Mouse (Mus musculus) hematopoietic stem cell, adult 5-6 weeks (primary cell): ENCODE measurements around the gene Stap1. TPM values are rescaled to one million over a fixed set of nuclear protein-coding genes. Genes with fewer than 3 reads are reported as not detected.

Source experiments
- ATAC-seq, 2 experiments: fragments of 125-278 bp in 1 of 2; replicated peaks in 1 of 2; 2 replicates each; pipeline ENCODE4 v1.8.0; 2016 to 2017; ENCODE audit warnings: inconsistent platforms in 2 of 2, mild to moderate bottlenecking in 2 of 2, moderate number of reproducible peaks in 2 of 2, low read depth in 1 of 2, moderate TSS enrichment in 1 of 2; ENCODE audit not compliant: low FRiP score in 2 of 2, poor library complexity in 2 of 2, severe bottlenecking in 2 of 2, insufficient read depth in 1 of 2, low TSS enrichment in 1 of 2
- total RNA-seq: library from RNA; stranded (forward); fragments of 172-1452, 232-1000 nt; gene quantifications from 2 replicates; pipeline ENCODE4 v1.2.3, GENCODE M21; 2017

Stap1 gene
- total RNA-seq: 80.4 and 98.5 TPM in 2 replicates

DNA sequence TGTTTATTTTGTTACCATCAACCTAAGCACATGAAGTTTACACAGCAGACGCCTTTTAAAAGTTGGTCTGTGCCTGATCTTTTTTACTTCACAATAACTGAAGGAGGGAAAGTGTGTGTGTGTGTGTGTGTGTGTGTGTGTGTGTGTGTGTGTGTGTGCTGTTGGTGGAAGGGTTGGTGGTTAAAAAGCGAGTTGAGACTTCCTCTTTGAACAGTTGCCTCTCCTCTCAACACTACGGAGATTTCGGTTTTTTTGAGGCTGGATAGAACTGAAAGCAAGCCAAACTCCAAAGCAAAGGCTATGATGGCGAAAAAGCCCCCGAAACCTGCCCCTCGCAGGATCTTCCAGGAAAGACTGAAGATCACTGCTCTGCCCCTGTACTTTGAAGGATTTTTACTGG, at the start of gene Stap1:
Gene Stap1 (plus strand): TSS at position 209 of the 400 bp plus-strand sequence.
- peak; percentile 58 to 77 for ATAC-seq

DNA sequence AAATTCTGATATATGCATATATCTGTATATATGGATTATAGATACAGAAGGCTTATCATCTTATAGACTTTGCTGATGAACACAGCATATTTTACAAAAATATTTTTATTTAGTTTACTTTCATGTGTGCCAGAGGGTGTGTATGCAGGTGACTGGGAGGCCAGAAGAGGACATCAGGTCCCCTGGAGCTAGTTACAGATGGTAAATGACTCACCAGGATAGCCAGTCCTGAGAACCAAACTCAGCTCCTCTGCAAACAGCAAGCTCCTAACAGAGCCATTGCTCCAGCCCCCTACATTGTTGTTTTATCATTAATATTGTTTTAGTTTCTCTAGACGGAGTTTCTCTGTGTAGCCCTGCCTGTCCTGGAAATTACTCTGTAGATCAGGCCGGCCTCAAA, 41.7 kb upstream of the Stap1 start:
- ATAC-seq: no peak

DNA sequence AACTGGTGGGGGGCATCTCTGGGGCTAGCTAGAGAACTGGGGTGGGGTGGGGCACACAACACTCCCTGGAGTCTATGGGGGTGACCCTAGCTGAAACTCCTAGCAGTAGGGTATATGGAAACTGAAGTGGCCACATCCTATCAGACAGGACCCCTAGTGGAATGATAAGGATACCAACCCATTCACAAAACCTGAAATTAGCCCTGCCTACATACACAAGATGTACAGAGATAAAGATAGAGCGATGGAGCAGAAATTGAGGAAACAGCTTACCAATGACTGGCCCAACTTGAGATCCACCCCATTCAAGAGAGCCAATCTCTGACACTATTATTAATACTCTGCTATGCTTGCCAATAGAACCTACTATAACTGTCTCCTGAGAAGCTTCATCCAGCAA, 8.0 kb upstream of the Stap1 start:
- no peak for ATAC-seq

DNA sequence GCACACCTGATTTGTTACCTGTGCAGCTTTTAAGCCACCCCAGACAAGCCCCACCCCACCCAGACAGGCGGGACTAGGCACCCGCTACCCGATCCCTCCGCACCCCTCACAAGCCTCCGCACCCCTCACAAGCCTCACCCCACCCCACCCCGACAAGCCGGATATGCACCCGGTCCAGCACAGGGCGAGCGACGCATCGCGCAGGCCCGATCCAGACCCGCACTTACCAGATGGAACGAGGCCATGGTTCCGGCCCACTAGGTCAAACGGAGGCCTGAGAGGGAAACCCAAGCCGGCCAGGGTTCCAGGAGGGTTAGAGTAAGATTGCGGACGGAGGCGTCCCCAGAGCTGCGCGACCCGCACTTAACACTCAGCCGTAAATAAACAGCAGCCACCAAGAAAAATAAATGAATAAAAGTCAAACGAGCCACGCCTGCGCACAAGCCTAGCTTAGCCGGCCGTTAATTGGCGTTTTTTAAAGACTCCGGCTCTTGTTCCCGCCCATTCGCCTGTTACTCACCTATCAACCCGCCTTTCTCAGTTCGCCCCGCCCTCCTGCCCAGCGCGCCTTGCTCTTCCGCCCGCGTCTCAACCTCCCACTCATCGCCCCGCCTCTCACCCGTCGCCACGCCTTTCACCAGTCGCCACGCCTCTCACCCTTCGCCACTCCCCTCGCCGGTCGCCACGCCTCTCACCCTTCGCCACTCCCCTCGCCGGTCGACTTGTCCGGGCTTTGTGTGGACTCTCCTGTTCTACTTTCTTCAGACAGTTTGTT, 6.3 kb upstream of the Stap1 start, which contains the start of gene Cenpc1:
Gene Cenpc1 (minus strand): TSS at position 483 of the 775 bp plus-strand sequence.
- ATAC-seq: peak; percentile 82 to 88

DNA sequence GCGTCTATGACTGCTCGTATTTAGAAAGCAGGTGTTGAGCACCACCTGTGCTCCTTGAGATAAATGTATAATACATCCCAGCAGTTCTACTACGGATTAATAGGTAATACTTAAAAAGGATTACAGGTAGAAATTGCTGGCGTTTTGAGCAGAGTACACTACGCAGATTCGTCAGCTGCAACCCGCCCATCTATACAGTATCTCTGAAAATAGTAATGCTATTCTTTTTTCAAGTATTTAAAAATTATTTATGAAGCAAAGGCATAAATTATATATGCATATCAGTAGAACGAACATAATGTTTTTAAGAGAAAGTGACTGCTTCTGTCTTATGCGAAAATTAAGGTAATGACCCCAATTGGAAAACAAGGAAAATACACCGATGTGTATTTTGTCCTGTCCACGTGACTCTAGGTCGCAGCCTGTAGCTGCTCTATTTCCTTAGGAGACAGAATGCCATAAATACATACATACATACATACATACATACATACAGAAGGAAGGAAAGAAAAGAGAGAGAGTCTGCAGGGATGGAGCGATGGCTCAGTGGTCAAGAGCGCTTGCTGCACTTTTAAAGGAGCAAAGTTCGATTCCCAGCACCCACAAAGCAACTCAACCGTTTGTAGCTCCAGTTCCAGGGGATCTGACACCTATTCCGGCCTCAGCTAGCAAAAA, 5.5 kb upstream of the Stap1 start:
- peak; percentile 12 to 13; a peak in 3 of 4 replicates for ATAC-seq

DNA sequence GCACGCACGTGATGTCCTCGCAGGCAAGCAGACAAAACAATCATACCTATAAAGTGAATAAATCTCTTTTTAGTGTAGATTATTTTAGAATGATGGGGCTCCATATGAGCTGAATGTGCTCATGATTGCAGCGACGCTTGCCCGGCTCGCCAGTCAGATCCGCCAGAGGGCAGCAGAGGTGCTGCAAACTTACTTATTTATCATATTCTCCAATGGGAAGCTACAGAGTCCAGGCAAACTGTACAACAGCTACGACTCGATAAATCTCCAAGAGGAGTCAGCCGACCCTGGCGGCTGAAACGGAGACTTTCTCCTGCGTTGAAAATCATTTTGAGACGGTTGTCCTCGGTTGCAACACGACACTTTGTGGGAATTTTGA, 5.0 kb upstream of the Stap1 start:
- peak; percentile 67 for ATAC-seq

DNA sequence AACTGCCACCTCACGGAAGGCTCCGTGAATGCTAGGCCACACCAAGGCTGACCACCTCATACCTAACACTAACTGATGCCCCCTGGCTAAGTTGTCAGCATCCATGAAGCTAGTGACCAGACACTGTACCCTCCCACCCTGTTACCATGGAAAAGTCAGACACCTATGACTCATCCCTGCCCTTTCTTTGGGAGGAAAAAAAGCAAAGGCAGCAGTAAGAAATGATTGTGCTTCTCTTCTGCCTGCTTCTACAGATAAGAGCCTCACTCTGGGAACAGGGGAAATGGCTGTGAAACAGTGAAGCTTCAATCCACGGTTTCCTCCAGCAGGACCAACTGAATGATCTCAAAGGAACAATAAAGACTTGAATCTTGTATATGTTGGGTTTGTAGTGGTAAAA, 3.1 kb upstream of the Stap1 start:
- ATAC-seq: peak in 1 of 2 experiments; percentile 4; a peak in 1 of 4 replicates

DNA sequence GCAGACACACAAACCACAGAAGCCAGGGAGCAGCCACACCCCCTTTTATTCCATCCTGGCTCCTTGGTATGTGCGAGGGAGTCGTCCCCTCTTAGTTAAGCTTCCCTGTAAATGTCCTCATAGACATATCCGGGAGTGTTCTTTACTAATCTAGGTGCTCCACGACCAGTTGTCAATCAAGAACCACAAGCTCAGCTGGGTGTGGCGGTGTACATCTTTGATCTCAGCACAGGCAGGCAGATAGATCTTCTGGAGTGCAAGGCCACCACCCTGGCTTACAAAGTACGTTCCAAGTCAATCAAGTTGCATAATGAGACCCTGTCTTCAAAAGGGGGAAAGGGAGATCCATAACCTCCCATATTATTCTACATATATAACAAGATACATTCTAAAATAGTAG, 2.4 kb upstream of the Stap1 start:
- ATAC-seq: no peak

DNA sequence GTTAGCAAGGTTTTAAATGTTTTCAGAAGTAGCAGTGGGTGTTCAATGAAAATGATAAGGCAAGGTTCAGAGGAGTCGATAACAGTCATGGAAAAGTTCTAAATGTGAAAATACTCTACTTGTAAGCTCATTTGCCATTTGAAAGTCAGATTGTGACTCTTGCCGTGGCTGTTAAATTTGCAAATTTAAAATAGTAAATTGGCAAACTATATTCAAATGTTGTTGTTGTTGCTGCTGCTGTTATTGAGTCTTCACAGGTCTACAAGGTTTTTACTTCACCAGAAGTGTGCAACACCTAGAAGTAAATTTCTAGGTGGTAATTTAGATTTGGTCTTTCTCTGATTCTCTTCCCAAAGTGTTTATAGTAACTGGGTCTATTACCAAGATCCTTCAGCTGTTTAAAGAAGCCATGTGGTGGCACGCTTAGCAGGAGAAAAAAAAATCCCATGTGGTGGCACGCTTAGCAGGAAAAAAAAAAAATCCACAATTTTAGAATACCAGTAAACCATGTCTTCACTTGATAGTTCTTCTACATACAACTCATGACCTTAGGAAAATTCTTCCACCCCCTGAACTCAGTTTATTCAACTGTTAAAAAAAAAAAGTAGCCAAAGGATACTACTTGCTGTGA, 1.3 kb downstream of the Stap1 start:
- no peak for ATAC-seq

DNA sequence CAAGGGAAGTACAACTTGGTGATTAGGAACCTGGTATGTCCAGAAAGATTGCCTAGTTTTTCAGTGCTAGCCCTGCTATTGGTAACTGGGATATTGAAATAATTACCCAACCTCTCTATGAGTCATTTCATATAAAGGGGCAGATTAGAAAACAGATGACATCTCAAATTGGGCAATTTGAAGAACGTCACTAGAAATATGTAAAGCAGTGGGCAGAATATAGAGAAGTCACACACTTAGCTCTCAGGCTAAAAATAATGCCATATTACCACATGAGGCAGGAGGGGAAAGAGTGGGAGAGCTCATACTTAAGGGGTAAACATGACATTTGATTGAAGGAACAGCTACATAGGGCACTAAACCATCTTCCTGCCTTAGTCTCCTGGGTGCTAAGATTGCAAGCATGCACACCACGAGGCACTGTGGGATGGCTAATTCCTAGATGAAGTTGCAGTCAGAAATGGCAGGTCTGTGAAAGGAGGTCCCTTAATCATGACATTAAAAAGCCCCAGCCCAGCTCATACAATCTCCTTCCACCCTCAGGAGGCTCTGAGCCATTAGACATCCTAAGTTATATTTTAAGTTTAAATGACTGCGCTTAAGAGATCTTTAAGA, 7.3 kb downstream of the Stap1 start:
- peak; percentile 87 to 91 for ATAC-seq

DNA sequence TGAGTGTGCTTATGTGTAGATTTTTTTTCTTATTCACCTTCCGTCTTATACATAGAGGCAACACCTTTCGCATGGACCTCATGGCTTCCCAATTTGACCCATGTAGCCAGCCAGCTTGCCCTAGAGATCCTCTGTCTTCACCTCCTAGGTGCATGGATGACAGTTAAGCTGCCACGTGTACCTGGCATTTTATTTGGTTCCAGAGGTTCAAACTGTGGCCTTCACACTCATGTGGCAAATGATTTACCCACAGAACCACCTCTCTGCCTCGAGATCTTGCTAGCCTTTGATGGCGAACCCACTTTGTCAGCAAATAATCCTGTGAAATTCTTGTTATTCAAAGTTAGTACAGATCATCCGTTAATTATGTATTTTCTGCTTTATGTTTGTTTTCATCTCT, 12.4 kb downstream of the Stap1 start:
- ATAC-seq: no peak

DNA sequence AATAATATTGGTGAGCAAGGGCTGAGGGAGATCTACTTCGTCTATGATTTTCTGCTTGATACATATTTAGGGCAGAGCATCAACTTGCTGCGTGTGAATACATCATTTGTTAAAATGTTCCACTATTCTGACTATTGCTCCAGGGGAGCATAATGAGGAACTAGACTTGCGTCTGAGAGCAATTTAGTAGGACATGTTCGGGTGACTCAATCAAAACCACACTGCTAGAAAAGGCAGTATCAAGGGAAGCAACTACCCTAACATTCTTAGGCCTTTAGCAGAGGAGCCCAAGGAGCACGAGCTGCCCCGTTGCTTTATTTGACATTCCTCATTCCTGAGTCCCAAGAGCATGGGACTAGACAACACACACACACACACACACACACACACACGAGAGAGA, 13.4 kb downstream of the Stap1 start:
- ATAC-seq: peak; percentile 79 to 81

DNA sequence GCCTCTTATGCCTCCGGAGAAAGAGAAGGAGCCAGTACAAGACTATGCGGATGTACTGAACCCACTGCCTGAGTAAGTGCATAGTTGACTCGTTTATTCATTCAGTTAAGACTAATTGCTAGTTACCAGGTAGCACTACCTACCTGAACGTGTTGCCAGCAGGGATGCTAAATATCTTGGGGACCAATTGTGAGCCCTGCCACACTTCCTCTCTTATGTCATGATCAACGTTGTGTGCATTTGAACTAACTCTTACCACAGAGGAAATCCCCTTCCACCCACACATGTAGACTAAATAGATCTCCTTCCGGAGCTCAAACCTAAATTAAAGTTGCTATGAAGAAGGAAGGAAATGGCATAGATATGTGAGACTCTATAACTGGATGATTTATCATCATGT, 15.2 kb downstream of the Stap1 start:
- peak; percentile 92 to 93 for ATAC-seq

DNA sequence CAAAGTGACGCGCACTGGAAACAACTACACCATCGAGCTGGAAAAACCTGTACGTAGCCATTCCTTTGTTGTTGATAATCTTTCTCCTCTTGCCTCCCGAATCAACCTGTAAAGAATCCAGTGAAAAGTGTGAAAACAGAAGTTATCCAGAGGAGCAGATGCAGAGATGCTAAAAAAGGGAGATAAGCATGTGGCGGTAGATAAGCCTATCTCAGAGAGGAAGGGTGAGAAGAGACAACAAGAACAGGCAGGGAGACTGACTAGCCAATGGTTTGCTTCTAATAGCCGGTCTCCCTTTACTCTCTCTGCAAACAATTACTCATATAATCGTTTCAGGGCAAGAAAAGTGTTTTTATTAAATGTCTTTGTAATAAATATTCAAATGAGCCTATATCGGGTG, 23.2 kb downstream of the Stap1 start:
- ATAC-seq: no peak

DNA sequence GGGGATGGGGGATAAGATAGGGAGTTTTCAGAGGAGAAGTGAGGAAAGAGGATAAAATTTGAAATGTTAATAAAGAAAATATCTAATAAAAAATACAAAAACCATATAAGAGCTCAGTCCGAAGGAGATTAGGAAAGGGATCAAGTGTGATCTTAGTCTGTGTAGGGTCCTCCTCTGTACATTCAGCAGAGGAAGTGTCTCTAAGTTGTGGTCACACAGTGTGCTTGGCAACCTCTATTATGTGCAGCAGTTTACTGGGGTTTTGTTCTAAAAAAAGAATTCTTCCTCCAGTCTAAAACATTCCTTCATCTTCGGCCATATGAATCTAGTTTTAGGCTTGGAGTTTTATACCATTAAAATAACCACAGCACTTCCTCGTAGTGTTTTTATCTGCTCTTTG, 27.4 kb downstream of the Stap1 start:
- ATAC-seq: peak; percentile 66 to 85

DNA sequence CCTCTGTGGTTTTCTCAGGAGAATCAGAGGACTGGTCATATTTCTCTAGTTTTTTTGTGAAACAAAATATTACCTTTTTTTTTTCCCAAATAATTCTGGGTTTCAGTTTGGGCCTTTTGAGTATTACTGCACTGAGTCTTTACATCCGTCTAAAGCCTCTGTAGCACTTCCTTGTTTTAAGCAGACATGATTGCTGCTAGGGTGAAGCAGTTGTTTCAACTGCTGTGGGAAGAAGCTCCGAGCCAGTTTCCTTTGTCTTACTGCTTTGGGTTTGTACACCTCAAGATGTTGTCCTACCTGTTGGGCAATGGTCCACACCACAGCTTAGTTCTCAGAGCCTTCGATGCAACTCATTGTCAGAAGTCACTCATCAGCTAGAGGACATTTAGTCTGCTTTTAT, 29.1 kb downstream of the Stap1 start:
- ATAC-seq: peak in 1 of 2 experiments; percentile 51; a peak in 1 of 4 replicates

DNA sequence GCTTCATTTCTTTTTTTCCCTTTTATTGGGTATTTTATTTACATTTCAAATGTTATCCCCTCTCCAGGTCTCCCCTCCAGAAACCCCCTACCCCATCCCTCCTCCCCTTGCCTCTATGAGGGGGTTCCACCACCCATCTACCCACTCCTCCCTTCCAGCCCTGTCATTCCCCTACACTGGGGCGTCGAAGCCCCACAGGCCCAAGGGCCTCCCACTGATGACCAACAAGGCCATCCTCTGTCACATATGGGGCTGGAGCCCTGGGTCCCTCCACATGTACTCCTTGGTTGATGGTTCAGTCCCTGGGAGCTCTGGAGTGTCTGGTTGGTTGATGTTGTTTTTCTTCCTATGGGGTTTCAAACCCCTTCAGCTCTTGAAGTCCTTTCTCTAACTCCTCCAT, 30.6 kb downstream of the Stap1 start:
- no peak for ATAC-seq

DNA sequence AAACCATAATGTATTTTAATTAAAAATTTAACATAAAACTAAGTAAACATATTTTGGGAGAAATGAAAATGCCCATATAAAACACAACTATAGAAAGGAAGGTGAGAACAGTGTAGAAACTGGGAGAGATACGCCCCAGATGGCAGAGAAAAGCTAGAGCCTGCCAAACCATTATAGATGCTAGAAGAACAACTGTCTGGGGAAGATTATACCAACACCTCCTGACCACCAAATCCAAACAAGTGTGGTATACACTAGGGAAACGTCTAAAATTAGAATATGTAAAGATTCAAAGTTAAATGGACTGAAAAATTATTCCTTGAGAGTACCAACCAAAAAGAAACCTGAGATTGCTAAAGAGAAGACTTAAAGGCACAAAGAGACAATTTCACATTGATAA, 35.1 kb downstream of the Stap1 start:
- no peak for ATAC-seq
